In genomic region chr7:74462451-74462850, GRCm38 (mm10) we compare ENCODE assay signal across 17 mouse cellular contexts.
DNase-seq lines count a peak whose midpoint lies in the region; ATAC-seq lines count a peak whose summit lies in the region.
"Had no signal": no experiment of that assay in that cellular context is flagged by ENCODE, and none has a peak within 500 bp of the region (broad histone marks: within the 10 kb centered on the region; RNA-seq: fewer than 3 reads in every experiment).

No protein-coding gene starts in this region.

- intact Hi-C loops in left cerebral cortex, postnatal 4 days (cut with DNase I) = no loop called here
- intact Hi-C loops in left cerebral cortex, postnatal 25 days (cut with DNase I) = no loop called here

- peak; percentile 47 to 48 for DNase-seq in cerebellum, adult 18-20 months
- peak; percentile 63 for DNase-seq in left cerebral cortex, postnatal 4 days
- DNase-seq in left cerebral cortex, postnatal 25 days (ENCODE audit: low spot score in 2 of 2) = no peak
- DNase-seq in cerebellum, adult 9-10 months = peak; percentile 52
- DNase-seq in spleen, adult 12 weeks (ENCODE audit: low spot score) = no peak
- DNase-seq: forebrain, postnatal 0 days; gastrocnemius, postnatal 14 days; heart, postnatal 14 days; kidney, postnatal 4 days; liver, embryonic 13.5 days; lung, adult 2 months; lung, postnatal 14 days; thymus, postnatal 25 days had no signal

- no peak for ATAC-seq in cerebellum, adult (ENCODE audit: insufficient number of reproducible peaks, low FRiP score, low TSS enrichment)
- 0 out of 2 replicates have a peak, but pooled peaks have one; percentile 16 for ATAC-seq in megakaryocyte progenitor cell, adult 5-6 weeks (replicated peaks; ENCODE audit: poor library complexity)
- no peak for ATAC-seq in erythroblast, adult 5-6 weeks (replicated peaks; ENCODE audit: low FRiP score, poor library complexity, severe bottlenecking)
- ATAC-seq: forebrain, postnatal 0 days; intestine, embryonic 16.5 days had no signal

Comparison
In these comparisons a context has a peak if more than half of its experiments do, and no peak if none do; other contexts are left out.
1. DNase-seq: peak in cerebellum, adult 18-20 months (2 of 2), left cerebral cortex, postnatal 4 days (single experiment) and cerebellum, adult 9-10 months (single experiment); none in left cerebral cortex, postnatal 25 days (0 of 2) and spleen, adult 12 weeks (single experiment).